ENCODE assay signal across 8 mouse cellular contexts in the genomic region with DNA sequence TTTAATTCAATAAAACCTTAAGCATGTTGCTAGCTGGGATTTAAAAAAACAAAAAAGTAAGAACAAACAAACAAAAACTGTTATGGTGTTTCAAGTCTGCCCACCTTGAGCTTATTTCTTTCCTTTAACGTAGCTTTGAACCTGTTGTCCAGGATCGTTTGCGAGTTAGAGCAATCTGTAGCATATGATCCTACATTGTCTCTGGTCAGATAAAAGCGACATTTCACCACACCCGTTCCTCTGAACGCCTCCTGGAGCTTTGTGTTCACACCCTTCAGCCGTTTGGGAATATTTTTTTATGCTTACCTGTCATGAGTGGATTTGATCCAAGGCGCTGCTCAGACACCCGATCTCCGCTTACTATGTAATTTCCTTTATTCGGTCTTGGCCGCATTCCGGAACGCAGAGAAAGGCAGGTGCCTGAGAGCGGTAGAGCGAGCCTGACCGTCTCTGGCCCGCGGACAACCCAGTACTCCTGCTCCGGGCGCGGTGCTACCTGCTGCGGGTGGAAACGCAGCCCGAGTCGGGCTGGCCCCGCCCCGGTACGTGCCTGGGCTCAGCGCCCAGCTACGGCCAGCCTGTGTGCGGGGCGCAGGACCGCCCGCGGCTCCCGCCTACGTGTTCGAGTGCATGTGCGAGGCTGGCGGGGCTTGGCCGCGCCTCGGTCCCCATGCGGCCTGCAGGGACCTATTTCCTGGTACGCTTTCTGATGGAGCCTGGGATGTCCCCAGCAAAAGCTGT. TPM values are rescaled to one million over a fixed set of nuclear protein-coding genes. Genes with fewer than 3 reads are reported as not detected.
A peak's percentile ranks its signal among the peaks of the same experiment; 100 is the strongest.
DNase-seq lines count a peak whose midpoint lies in the region; ATAC-seq and TF ChIP-seq lines count a peak whose summit lies in the region.

No protein-coding gene starts in this region.

- intact Hi-C loops in heart, postnatal 36 days (cut with DNase I) = loop anchor here (5.0 kb wide), 1 partner anchor 37 kb away; no protein-coding TSS in a partner anchor

- peak overlapping the region; percentile 45 for H3K4me3 ChIP-seq in forebrain, embryonic 15.5 days
- peak overlapping the region; percentile 36 for H3K4me3 ChIP-seq in lung, embryonic 14.5 days (ENCODE audit: low read depth, low read length)
- peak overlapping the region; percentile 43 for H3K4me3 ChIP-seq in olfactory bulb, adult 2 months (ENCODE audit: insufficient read depth, low read depth, low read length)

- 3% methylated on average over 46 of the region's 46 CpGs for WGBS in forebrain, embryonic 15.5 days
- WGBS in lung, embryonic 14.5 days = 11% methylated on average over 46 of the region's 46 CpGs
- 19% methylated on average over 46 of the region's 46 CpGs for WGBS in olfactory bulb, adult 2 months

- TF ChIP-seq CTCF in lung, embryonic 14.5 days (IDR thresholded peaks at IDR 0.05; ENCODE audit: low read depth) = no peak
- TF ChIP-seq CTCF in olfactory bulb, adult 2 months (IDR thresholded peaks at IDR 0.05; ENCODE audit: insufficient read depth, low read depth, low read length) = no peak

- peaks cover 12% of the 10 kb centered on the region for H3K36me3 ChIP-seq in forebrain, embryonic 15.5 days
- H3K36me3 ChIP-seq in lung, embryonic 14.5 days (ENCODE audit: insufficient read depth) = peaks cover 20% of the 10 kb centered on the region

- H3K9ac ChIP-seq in forebrain, embryonic 15.5 days (replicated peaks) = peak overlapping the region; percentile 55
- peak overlapping the region; percentile 53 for H3K9ac ChIP-seq in lung, embryonic 14.5 days

- DNase-seq in ES-CJ7 (ENCODE audit: low read depth, low spot score) (peak; percentile 41), adipocyte (ENCODE audit: low spot score) (no peak)
- DNase-seq in cerebellum, adult 11 months = peak; percentile 81
- DNase-seq in heart, postnatal 36 days = peak; percentile 48 to 50
- DNase-seq in kidney, postnatal 4 days = peak; percentile 52 to 71
- peak; percentile 64 for DNase-seq in lung, embryonic 14.5 days

- peaks cover 19% of the 10 kb centered on the region for H3K4me1 ChIP-seq in forebrain, embryonic 15.5 days
- H3K4me1 ChIP-seq in lung, embryonic 14.5 days (ENCODE audit: insufficient read depth) = no peaks in the 10 kb centered on the region
- H3K4me1 ChIP-seq in olfactory bulb, adult 2 months (ENCODE audit: control insufficient read depth, insufficient read depth, low read length) = peaks cover 10% of the 10 kb centered on the region

- ATAC-seq in forebrain, embryonic 15.5 days (replicated peaks) = peak; percentile 83
- peak; percentile 76 for ATAC-seq in lung, embryonic 14.5 days (ENCODE audit: insufficient read depth)

- no peaks in the 10 kb centered on the region for H3K27me3 ChIP-seq in forebrain, embryonic 15.5 days
- H3K27me3 ChIP-seq in lung, embryonic 14.5 days (ENCODE audit: insufficient read depth, low read length) = no peaks in the 10 kb centered on the region

- TF ChIP-seq POLR2A in olfactory bulb, adult 2 months (IDR thresholded peaks at IDR 0.05; ENCODE audit: insufficient read depth, low read depth, low read length) = no peak

- peak overlapping the region; percentile 84 for H3K4me2 ChIP-seq in forebrain, embryonic 15.5 days (replicated peaks)
- H3K4me2 ChIP-seq in lung, embryonic 14.5 days = peak overlapping the region; percentile 68

- no peak overlapping the region; the same call in 1 of the 2 replicates for H3K27ac ChIP-seq in forebrain, embryonic 15.5 days (replicated peaks)
- H3K27ac ChIP-seq in lung, embryonic 14.5 days (ENCODE audit: low read depth) = no peak overlapping the region
- H3K27ac ChIP-seq in olfactory bulb, adult 2 months (ENCODE audit: insufficient read depth, low read depth, low read length) = no peak overlapping the region

- H3K9me3 ChIP-seq in forebrain, embryonic 15.5 days = no peaks in the 10 kb centered on the region
- no peaks in the 10 kb centered on the region for H3K9me3 ChIP-seq in lung, embryonic 14.5 days (ENCODE audit: low read depth, low read length)

RNA-seq across cellular contexts. Expression of a gene that starts 12.0 kb away (rescaled TPM):
- 24.3 and 24.6 TPM in 2 replicates for polyA plus RNA-seq in forebrain, embryonic 15.5 days (2015; fragmentation: Nextera tagmentation; extraction: Ambion mirVana)
- 1 to 10 TPM; 3.7 to 7.0 TPM for total RNA-seq in heart, postnatal 36 days (2021)
- 6.2 and 10.7 TPM in 2 replicates for polyA plus RNA-seq in lung, embryonic 14.5 days (2014; fragmentation: Nextera tagmentation; extraction: Ambion mirVana)
- not detected in 2 replicates for polyA plus RNA-seq in olfactory bulb, adult 2 months (2012; ENCODE audit: insufficient read depth, insufficient read length, low replicate concordance, missing spikeins)

RNA-seq across cellular contexts. Expression of a gene that starts 14.8 kb away (rescaled TPM):
- 40.4 and 41.6 TPM in 2 replicates for polyA plus RNA-seq in forebrain, embryonic 15.5 days (2015; fragmentation: Nextera tagmentation; extraction: Ambion mirVana)
- total RNA-seq in heart, postnatal 36 days (2021) = 10 to 100 TPM in 1 of 2 experiments, 1 to 10 TPM in 1; 8.8 to 13.4 TPM
- polyA plus RNA-seq in lung, embryonic 14.5 days (2014; fragmentation: Nextera tagmentation; extraction: Ambion mirVana) = 18.6 and 23.2 TPM in 2 replicates
- polyA plus RNA-seq in olfactory bulb, adult 2 months (2012; ENCODE audit: insufficient read depth, insufficient read length, low replicate concordance, missing spikeins) = 167 TPM in 1 of 2 replicates, not detected in the other

RNA-seq across cellular contexts. Expression of a gene that starts 48.0 kb away (rescaled TPM):
- polyA plus RNA-seq in forebrain, embryonic 15.5 days (2015; fragmentation: Nextera tagmentation; extraction: Ambion mirVana) = 55.0 and 66.8 TPM in 2 replicates
- not detected for total RNA-seq in heart, postnatal 36 days (2021)
- polyA plus RNA-seq in lung, embryonic 14.5 days (2014; fragmentation: Nextera tagmentation; extraction: Ambion mirVana) = 0.42 and 1.6 TPM in 2 replicates
- polyA plus RNA-seq in olfactory bulb, adult 2 months (2012; ENCODE audit: insufficient read depth, insufficient read length, low replicate concordance, missing spikeins) = not detected in 2 replicates

RNA-seq across cellular contexts. Expression of a gene that starts 48.3 kb away (rescaled TPM):
- 88.3 and 89.2 TPM in 2 replicates for polyA plus RNA-seq in forebrain, embryonic 15.5 days (2015; fragmentation: Nextera tagmentation; extraction: Ambion mirVana)
- 10 to 100 TPM; 53.0 to 55.9 TPM for total RNA-seq in heart, postnatal 36 days (2021)
- 112 TPM in 2 replicates for polyA plus RNA-seq in lung, embryonic 14.5 days (2014; fragmentation: Nextera tagmentation; extraction: Ambion mirVana)
- 139 TPM in 1 of 2 replicates, not detected in the other for polyA plus RNA-seq in olfactory bulb, adult 2 months (2012; ENCODE audit: insufficient read depth, insufficient read length, low replicate concordance, missing spikeins)

Comparison
In these comparisons a context has a peak if more than half of its experiments do, and no peak if none do; other contexts are left out.
1. RNA of a gene that starts 48.0 kb away (polyA plus RNA-seq): 55.0 to 66.8 TPM in forebrain, embryonic 15.5 days; 0.42 to 1.6 TPM in lung, embryonic 14.5 days and not detected in olfactory bulb, adult 2 months; every median in the first group is over 10 times any median in the second.
2. Peak in every context shown above with its lines, with median percentiles within 50 percentile points of each other: H3K4me3 ChIP-seq.